Mouse (Mus musculus) gastrocnemius, postnatal 10 days (tissue): ENCODE measurements at regions not wholly inside any gene's neighbourhood (a gene's known extent, or its start where the extent isn't known, plus 50 kb on each side); places are given as distances from the start of the nearest gene placed in this dataset.
"Not testable (repeated sequence)": the region's sequence is repeated elsewhere in the genome, so short reads cannot be mapped to it uniquely, and the experiment has no call there.

ENCODE experiments used
- DNase-seq: peaks from one replicate; pipeline ENCODE4 v3.0.0; 2021; ENCODE audit warnings: mixed read lengths

GRCm38 (mm10) chr3:20892916-20893430, 526.0 kb upstream of the Agtr1b start:
- no peak for DNase-seq

DNA sequence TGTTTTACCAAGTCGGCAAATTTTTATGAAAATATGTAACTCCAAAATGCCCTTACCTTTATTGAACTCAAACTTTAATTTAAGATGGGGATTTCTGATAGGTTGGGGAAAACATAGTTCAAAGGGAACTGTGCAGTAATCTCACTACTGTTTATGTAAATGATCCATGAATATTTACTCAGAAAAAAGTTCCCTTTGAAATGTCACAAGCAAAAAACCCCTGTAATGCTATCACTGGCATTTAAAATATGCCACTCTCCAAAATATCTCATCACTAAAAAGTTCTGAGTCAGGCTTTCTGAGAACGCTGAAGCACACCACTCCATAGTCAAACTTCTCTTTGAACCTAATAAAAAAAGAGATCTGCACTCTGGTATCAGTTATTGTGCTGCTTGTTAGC, 497.3 kb upstream of the Agtr1b start:
- no peak for DNase-seq

GRCm38 (mm10) chr3:20831038-20831437, 464.1 kb upstream of the Agtr1b start:
- no peak for DNase-seq

- DNase-seq: no peak
Observed at GRCm38 (mm10) chr3:20829391-20829790, 462.4 kb upstream of the Agtr1b start.

- no peak for DNase-seq
Observed at GRCm38 (mm10) chr3:20828811-20829210, 461.8 kb upstream of the Agtr1b start.

DNA sequence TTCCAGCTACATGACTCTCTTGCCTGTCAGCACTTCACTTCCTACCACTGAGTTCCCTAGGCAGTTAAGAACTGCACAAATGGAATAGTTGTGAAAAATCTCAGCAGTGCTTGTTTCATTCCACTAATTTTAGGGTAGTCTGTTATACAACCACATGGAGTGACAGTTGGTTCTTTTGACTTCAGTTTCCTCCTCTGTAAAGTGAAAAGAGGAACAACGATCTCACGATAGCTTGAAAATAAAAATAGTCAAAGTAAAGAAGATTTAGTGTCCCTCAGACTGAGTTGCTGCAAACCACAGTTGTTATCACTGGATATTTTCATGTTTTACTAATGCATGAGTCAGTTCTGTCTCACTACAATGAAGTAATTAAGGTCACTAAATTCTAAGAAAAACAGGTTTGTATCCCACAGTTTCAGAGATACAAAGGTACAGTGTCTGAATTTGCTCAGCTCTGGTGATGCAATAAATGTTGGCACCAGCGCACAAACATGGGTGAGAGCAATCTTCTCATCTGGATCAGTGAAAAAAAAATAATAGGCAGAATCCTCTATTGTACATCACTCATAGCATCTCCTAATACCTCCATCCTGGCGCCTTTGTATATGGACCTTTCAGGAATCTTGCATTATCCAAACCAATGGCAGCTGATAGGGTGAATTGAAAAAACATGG, 458.8 kb upstream of the Agtr1b start:
- DNase-seq: no peak

GRCm38 (mm10) chr3:20822226-20822625, 455.2 kb upstream of the Agtr1b start:
- peak; percentile 5 for DNase-seq

GRCm38 (mm10) chr3:20821712-20822111, 454.7 kb upstream of the Agtr1b start:
- DNase-seq: no peak

DNA sequence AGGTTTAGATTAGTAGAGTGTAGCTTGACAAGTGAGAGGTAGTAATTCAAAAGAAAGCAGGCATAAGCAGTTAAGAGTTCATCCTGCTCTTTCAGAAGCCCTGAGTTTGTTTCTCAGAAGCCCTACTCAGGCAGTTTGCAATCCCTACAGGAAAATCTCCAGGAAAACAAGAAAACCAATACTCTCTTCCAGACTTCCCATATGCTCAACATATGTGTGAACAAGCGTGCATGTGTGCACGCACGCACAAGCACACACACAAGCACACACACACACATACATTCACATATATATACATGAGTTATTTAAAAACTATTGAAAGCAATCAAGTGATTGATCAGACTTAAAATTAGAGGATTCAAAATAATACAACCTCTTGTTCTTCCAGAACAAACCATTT, 453.1 kb upstream of the Agtr1b start:
- no peak for DNase-seq

DNA sequence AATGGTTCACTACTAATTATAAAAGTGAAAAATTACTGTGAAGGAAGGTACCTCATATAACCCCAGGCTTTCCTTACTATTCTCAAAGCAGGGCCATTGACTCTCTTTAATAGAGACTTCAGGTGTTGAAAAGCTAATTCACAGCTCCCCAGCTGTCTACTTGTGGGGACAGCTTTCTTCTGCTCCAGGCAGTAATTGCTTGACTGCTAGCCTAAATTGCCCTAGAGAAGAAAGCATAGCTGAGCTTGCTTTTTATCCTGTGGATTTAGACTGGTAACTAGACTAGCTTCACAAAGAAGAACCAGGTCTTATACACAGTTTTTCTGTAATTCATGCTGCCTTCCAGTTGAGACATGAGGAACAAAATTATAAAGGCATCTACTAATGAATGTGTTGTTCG, 452.6 kb upstream of the Agtr1b start:
- DNase-seq: no peak

DNA sequence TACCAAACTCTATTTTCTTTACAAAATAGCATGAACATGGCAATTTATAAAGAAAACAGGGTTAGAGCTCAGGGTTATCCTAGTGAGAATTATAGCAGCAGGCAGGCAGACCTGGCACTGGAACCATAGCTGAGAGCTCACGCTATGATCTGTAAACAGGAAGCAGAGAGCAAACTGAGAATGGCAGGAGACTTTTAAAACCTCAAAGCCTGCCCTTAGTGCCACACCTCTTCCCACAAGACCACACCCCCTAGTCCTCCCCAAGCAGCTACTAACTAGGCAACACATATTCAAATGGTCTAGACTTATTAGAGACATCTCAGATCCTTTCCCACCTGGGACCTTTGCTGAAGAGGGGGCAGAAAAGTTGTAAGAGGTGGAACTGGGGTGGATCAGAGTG, 449.6 kb upstream of the Agtr1b start:
- no peak for DNase-seq

DNA sequence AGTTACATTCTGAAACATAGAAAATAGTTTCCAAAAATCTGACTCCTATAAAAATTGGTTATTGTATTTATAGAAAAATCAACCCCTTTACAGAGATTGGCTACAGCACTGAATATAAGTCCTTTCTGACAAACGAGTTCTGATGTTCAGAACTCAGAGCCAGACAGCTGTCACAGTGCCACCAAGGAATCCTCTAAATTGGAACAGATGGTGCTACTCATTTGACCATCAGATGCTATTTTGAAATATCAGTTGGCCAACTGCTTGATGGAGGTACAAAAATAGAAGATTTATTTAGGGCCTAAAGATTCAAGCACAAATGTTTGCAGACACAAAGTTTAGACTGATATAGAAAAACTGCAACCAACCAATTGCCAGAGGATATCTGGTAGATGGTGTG, 427.3 kb upstream of the Agtr1b start:
- peak; percentile 15 for DNase-seq

DNA sequence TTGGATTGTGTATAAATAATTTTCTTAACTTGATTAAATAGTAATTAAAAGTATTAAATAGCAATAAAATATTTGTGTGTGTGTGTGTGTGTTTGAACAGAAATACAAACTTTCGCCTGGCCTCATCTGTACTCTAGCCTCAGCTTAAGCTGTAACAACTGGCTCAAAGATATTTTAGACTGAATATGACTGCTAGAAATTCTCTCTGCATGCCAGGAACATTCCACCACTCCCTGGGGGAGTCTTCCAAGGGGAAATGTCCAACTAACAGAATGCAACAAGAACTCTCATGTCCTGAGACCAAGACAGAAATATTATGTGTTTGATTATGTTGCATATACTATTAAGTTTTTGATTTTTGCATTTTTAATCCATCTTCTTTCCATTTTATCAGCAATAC, 425.5 kb upstream of the Agtr1b start:
- peak; percentile 24 for DNase-seq

- no peak for DNase-seq
Observed at GRCm38 (mm10) chr3:20777883-20778282, 410.9 kb upstream of the Agtr1b start.

DNA sequence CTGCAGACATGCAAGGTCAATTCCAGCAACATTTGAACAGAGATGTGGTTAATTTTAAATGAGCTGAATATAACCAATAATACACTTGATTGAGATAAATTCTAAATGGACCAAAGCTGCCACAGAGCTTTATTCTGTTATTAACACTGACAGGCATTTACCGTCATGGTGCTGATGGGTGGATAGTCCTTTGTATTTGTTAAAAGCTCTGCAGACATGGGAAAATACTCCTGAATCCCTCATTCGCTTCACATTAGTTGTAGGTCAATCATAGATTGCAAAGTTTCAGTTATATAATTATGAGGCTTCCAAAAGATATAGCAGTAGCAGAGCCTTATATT, 410.0 kb upstream of the Agtr1b start:
- no peak for DNase-seq

- no peak for DNase-seq
Observed at GRCm38 (mm10) chr3:20776128-20776963, 409.4 kb upstream of the Agtr1b start.

GRCm38 (mm10) chr3:20734302-20734701, 367.3 kb upstream of the Agtr1b start:
- no peak for DNase-seq

- DNase-seq: no peak
Observed at GRCm38 (mm10) chr3:20732005-20732404, 365.0 kb upstream of the Agtr1b start.

DNA sequence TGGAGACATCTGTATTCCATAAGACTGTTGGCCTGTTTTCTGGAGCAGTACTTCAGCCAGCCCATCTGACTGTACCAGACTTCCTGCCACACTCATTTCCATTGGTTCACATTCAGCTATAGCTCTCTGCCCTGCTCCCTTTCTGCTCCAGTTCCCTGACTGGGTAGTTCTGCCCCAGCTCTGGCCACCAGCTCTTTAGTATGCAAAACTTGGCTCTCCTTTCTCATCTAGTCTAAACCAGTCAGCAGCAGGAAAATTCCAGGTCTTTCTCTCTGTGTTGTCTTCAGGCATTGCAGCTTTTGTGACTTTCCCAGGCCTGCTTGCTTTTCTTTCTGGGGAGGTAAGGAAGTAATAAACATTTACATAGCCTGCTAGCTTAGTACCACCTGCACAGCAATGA, 363.5 kb upstream of the Agtr1b start:
- no peak for DNase-seq

DNA sequence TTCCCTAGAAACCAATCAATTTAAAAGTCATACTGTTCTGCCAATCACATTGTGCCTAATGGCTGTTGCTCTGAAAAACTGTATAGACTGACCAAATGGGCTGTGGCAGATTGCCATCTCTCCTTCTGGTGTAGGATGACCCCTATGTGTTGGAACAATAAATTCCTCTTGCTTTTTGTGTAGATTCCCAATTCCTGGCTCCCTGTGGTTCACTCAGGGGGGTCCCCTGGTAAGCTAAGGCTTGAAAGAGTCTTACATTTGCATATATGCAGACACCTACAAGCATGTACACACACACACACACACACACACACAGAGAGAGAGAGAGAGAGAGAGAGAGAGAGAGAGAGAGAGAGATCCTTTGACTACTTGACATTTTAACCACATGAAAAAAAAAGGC, 362.8 kb upstream of the Agtr1b start:
- not testable (repeated sequence) for DNase-seq

- DNase-seq: no peak
Observed at GRCm38 (mm10) chr3:20714671-20715070, 347.7 kb upstream of the Agtr1b start.

- no peak for DNase-seq
Observed at GRCm38 (mm10) chr3:20709661-20710060, 342.7 kb upstream of the Agtr1b start.

GRCm38 (mm10) chr3:20695322-20695859, 328.4 kb upstream of the Agtr1b start:
- no peak for DNase-seq
